Mouse (Mus musculus): ENCODE measurements around the gene Gnaq.

Gene Gnaq

DNA sequence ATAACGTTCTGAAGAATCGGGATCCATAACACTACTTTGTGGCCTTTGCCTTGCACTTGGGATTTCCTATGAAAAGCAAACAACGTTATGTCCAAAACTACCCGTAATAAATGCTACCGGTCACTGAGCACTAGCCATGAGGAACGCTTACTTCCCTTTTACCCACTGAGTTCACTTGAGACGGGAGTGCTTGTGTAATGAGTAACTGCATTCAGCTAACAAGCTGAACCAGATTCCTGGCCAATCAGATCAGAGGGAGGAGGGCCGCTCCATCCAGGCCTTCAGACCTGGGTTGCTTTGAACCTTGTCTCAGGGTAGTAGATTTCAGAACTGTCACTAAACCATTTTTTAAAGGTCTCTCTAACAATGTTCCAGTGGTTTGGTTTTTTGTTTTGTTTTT, 193.3 kb downstream of the Gnaq start:
- no peak for DNase-seq

DNA sequence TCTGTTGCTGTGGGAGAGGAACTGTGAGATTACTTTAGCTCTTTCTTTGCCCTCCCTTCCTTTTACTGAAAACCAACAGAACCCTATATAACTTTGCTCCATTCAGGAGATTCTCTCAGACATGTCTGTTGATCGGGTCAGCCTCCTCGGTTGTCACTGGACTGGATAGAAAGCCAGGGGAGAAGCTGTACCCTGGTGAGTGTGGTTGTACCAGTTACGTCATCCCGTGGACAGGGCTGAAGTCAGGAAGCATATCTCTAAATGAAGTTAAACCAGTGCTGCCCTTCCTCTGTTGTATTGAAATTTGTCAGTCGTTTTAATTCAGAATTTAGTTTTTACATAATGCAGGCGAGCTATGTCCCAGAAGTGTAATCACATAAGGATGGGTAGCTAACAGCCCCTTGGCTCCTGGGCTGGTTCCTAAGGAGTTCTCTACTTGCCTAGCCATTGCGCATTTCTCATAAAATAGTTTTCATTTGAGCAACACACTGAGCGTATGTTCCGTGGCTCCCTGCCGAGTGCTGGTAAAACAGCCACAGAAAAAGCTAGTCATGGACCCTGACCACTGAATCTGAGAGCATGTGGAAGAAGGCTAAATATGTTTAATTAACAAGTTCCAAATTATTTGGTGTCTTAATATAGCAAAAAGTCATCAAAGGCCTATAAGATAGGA, 194.9 kb downstream of the Gnaq start:
- DNase-seq, result no peak

DNA sequence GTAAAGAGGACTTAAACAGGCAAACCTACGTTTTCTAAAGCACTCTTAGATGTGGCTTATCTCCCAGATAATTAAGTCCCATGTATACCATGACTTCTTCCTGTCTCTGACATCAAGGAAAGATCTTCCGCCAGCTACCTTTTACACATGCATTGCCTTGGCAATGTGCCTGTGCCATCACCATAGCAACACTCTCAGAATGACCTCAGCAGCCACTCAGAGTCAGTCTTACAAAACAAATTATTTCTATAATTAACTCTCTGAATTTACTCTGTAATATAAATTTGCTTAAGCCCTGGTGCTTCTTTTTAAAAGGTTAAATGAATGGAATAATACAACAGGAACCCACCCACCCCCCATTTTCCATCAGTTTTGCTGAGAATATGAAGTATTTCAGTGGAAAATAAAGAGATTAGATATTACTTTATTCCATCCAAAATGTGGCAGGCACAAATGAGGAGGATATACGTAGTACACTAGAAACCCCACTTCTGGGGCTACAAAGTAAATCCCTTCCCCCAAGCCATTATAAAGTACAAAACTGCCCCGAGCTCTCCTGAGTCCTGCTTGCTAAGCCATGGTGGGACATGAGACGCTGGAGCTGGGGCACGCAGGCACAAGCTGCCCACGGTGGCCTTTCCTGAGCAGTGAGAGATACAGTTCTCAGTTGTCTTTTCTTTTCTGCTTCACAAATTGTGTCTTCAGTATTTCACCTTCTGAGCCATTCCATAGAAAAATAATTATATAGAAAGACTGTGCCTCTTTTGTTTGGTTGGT, 195.6 kb downstream of the Gnaq start:
- DNase-seq, result peak; percentile 17

DNA sequence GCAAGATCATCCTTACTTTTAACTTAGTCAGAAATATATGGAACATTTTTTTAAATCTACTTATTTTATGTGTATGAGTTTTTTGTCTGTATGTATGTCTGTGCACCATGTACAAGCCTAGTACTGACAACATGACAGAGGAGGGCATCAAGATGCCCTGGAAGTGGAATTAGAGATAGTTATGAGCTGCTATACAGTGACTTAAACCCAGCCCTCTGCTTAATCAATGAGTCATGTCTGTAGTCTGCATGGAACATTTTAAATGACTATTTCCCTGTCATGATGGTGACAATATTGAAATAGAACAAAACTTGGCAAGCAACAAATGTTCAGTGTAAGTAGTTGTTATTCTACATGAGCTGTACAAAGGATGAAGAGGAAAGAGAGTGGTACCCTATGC, 196.4 kb downstream of the Gnaq start:
- DNase-seq, result no peak

DNA sequence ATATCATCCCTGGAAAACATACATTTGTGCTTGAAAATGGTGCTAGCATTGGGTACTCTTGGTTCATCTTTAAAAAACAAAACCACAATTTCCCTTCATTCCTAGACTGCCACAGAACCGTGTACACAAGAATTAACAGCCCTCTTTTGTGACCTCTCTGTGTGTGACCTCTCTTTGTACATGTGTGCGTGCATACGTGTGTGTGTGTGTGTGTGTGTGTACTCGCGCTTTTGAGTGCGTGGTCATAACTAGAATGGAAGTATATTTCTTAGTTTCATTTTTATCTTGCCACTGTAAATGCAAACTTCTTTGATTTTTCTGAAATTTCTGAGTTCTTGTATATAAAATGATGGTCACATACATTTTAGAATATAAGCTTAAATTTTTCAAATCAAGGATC, 197.0 kb downstream of the Gnaq start:
- no peak for DNase-seq

DNA sequence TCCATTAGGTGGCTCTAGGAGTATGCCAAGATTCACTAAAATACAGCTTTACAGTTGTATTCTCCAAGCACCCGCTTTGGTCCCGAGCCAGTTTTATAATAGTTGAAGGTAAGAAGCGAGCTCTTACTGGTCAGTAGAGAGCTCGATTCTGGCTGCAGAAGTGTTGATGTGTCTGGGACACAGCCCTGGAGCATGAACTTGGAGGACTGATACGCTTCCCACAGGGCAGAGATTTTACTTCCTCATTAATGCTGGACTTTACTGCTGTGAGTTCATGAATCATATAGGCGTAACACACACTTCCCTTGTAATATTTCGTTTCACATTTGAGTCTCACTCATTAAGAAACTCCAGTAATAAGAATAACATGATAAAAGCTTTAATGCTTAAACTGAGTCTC, 197.5 kb downstream of the Gnaq start:
- no peak for DNase-seq

DNA sequence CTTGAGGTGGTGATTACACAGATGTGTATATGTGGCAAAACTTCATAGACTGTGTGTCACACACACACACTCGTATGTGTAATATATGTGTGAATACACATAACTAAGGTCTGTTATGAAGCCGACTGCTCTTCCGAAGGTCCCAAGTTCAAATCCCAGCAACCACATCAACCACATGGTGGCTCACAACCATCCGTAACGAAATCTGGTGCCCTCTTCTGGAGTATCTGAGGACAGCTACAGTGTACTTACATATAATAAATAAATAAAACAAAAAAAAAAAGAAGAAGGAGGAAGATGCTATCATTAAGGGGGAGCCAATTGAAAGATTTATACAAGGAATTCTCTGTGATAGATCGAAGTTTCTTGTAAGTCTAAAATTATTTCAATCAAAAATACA, 198.4 kb downstream of the Gnaq start:
- DNase-seq, result no peak

DNA sequence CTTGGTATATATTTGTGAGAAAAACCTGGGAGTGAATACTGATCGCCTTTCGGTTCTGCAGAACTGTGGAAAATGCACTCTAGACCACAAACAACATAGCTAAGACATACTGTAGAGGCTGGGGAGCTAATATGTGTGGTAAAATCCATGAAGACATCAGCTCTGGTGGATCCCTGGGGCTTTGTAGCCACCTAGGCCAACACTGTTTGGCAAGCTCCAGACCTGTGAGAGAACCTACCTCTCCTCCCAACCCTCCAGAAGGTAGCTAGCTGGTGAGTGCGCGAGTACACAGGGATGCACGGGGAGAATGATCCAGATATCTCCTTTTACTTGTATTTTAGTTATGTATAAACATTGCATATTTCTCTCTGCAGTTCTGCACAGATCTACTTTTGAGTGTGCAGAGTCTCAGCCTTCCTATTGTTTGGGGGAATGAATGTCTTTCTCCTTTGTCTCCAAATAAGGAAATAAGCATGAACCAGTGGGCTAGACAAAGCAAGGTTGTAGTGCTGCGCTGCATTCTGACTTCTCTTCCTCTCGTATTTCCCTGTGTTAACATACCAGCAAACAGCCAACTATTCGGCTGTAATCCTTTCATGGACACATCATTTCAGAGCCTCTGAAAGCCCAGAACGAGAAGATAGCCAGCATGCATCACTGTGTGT, 205.4 kb downstream of the Gnaq start:
- no peak for DNase-seq

DNA sequence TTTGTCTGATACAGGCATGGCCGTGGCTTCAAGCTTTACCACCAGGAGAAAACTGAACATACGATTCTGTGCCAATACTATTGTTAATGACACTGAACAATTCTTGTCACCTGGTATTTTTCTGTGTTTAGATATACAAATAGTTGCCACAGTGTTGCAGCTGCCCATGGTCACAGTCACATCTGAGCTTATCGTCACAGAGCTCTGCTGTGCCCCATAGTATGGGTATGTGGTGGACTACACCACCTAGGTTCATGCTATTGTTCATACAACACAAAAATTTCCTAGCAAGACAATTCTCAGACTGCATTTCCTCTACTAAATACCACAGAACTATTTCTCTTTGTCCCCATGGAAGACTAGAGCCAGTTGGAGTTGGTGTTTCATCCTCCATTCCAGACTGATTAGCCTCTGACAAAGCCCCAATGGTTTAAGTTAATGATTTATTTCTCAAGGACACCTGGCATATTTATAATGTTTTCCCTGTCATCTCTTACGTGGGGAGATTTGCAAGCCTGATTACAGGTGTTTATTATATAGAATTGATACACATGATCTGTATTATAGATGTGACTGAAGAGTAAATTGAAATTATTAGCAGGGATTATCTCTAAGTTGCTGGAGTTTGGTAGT, 207.4 kb downstream of the Gnaq start:
- DNase-seq, result no peak

DNA sequence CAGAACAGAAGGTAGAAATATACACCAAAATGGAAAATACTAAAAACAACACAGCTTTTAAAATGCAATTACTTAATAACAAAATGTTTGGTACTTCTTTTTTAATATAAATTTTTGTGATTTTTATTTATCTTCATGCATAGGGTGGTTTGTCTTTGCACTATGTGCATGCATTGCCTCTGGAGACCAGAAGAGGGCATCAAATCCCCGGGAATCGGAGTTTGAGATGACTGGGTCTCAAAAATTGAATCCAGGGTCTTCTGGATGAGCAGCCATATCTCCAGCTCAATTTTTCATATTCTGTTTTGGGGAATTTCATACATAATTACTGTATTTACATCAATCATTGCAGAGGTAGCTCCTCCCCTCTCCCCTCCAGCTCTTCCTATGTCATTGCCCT, 210.1 kb downstream of the Gnaq start:
- peak; percentile 28 for DNase-seq

DNA sequence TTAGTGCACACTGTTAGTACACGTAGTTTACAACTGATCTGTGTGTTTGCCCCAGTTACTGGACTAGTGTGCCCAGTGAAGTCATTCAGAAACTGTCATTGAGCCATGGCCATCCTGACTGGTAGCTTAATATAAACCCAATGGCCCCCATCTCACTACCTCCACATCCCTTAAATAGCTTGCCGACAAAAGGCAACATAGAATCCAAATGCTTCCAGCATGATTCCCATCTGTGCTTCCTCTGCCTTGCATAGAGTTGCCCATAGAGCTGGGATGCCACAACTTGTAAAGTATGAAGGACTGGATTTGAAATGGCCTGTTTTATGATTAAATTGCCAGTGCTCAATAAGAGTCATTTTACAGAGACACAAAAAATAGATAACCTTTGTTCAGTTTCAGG, 212.9 kb downstream of the Gnaq start:
- no peak for DNase-seq

DNA sequence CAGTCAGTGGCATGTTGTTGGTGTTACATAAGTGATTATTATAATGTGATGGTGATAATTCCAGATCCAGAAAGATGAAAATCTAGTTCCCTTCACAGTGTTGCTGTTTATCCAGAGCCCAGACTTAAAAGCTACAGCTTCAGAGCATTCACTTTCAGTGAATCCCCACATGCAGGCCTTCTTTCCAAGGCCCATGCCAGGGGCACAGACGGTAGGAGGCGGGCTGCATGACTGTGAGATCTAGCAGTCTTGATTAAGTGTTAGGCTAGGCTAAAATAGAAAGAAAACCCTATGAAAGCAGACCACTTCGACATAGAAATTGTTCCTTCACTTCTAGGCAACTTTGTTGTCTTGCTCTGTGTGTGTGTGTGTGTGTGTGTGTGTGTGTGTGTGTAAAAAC, 214.4 kb downstream of the Gnaq start:
- no peak for DNase-seq

DNA sequence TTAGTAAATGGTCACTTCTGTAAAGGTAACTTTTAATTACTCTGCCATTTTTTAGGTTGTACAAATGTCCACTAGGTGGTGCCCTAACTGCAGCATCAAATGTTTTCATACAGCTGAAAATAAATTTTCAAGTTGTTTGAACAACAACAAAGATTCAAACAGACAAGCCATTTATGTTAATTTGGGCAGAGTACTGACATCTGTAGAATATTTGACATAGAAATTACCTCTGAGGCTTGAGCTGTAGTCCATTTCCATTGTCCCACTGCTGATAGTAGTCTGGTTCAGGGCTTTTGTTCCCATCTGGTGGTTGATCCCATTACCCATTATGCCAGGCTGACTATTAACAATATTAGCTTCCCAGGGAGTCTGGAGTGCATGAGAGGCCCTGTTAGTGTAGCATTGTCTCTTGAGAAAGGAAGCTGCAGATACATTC, 221.1 kb downstream of the Gnaq start:
- no peak for DNase-seq

DNA sequence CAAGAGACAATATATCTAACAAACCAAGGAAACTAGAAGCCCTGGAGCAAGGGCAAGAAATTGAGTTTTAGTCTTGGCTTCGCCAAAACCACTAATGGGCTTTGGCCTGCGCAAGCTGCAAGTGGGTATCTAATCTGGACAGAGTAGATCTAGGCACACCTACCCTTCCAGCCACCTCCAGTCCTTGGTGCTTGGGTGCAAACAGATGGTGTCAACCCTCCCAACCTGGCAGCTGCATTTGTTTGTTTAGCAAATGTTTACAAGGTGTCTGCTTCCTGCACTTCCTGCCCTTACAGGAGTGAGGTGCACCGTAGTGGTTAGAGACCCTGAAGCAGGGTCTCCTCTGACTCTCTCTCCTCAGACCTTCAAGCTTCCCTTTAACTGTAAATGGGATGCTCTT, 225.5 kb downstream of the Gnaq start:
- DNase-seq, result no peak

DNA sequence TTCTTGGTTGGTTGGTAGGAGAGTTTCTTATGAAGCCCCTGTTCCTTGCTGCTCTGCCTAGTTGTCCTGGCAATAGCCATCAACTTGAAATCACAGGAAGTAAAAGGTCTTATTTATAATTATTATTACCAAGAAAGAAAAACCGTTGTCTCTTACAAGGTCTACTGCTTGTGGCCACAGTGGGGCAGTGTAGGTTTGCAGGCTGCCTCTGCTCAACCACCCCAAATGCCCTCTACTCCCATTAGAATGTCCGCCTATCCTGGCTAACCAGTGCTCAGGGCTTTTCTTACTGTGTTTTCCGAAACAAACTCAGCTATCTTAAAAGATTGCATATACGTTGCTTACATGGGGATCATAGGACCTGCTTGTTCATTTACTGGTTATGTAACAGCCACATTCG, 226.3 kb downstream of the Gnaq start:
- peak; percentile 45 for DNase-seq

DNA sequence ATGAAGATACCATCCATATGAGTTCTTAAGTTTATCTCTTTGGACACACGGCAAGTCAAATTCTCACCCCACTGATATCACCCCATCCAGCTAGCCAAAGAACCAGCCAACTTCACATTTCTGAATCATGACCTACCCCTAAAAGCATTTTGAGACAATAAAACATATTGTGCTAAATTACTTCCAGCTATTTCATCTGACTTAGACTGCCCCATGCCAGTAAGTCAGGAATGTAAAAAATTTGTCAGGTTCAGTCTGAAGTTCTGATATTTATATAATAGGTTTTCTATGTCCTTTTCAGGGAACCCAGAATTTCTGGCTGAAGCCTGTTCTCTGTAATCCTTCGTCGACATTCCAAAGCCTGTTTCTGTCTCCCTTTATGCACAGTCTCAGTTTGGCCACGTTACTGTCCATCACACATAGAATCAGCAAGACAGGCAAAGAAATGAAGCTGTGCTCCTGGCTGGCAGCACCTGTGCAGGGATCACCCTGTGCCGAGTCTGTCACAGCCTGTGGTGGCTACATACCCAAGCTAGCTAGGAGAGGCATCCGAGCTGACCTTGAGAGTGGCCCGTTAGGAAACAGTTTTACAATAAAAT, 233.9 kb downstream of the Gnaq start:
- no peak for DNase-seq

DNA sequence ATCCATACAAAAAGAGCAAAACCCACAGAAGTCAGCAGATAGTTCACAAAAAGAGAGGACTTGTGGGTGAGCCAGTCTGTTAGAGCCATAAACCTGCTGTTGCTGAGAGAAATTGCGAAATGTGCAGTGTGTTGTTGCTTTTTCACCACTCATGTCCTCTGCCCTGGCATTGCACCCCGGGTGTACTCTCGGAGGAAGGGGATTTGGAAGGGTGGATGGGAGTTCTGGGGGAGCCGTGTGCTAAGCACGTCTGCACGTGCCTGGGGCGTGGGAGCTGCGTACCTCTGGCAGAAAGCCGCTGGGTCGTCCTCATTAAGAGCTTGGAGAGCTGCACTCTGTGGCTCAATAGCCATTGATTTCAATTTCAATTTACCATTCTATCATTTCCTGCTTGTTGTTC, 234.6 kb downstream of the Gnaq start:
- DNase-seq, result no peak

DNA sequence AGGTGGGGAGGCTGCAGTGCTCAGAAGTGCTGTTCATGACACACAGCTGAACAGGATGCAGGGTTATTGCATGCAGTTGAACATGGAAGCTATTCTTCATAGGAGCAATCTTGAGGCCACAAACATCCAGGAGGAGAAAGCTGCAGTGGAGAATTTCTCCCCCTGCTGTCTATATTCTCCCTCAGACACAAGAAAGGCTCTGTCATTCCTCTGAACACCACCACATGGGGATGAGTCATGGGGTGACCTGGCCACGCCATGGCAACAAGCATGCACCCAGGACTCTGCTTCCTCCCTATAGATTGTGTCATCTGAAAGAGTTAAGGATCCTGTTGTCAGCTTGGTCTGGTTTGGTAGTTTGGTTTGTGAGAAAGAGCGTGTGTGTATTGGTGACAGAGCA, 239.0 kb downstream of the Gnaq start:
- no peak for DNase-seq

DNA sequence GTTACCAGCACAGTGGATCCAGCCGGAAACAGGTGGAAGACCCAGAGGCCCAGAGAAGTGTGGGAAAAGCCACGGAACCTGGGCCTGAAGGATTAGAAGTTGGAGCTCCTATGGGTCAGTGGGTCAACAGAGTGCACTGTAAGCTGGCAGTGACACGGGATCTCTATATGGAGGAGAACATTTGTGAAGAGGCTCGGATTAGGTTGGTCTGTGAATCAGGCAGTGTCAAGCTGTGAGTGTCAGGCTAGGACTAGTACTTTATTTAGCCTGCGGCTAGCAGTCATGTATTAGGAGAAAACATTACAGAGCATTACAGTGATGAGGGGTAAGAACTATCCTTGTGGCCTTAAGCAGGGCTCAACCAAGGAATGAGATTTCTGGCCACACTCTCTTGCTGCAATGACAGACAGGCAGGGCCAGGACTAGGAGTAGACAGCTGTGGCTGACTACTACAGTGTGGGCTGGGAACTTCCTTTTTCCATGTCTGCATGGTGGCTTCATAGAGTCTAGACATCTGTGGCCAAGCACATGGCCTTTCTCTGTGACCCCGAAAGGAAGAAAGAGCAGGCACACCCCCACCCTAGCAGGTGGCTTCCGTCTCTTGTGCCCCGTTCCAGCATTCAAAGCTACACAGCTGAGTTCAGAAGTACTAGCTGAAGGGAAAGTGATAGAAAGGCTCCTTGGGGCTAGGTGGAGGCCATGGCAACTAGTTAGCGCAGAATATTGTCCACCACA, 240.3 kb downstream of the Gnaq start:
- peak; percentile 73 for DNase-seq

DNA sequence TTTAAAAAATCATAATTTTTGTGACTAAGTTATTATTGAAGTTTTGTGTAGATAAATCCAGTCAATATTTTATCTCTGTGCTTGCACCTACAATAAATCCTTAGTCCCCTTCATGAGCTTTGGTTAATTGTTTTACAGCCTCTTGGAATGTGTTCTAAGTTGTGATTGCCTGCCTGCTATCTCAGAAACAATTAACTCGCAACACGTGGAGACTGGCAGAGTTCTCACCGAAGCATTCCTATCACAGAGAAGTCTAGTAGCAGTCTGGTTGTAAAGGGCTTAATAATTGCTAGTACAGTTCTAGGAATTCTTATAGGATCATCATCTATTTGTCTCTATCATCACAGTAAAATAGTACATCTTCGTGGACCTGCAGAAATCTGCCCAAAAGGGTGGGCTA, 243.2 kb downstream of the Gnaq start:
- DNase-seq, result no peak

DNA sequence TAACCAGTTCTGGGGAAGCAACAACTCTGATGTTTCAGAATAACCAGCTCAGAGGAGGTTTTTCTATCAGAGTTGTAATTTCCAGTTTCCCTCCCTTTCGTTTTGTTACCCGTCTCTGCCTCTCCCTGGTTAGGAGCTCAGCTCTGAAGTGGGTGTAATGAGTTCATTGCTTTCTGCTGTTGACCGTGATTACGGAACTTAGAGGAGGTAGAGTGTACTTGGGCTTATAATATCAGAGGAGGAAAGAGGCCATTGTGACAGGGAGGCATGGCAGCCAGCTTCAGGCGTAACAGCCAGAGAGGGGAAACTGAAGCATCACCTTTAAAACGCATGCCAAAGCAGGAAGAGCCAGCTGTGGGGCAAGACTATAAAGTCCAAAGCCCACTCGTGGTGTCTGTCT, 245.9 kb downstream of the Gnaq start:
- DNase-seq, result no peak

DNA sequence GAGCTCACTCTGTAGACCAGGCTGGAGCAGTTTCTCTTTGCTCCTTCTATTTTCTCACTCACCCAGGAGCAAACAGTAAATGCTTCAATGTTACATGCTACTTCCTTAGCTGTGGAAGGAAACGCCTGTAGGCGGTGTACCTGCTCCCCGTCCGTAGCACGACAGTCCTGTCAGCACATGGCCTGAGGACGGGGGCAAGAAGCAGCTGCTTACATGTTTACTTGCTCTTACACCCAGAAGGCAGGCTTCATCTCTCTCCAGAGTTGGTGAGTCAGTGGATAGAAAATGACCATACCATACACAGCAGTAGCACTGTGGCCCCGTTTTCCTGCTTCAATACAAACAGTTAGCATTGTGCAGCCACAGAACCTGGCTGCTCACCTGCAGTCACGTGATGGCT, 247.1 kb downstream of the Gnaq start:
- DNase-seq, result no peak

DNA sequence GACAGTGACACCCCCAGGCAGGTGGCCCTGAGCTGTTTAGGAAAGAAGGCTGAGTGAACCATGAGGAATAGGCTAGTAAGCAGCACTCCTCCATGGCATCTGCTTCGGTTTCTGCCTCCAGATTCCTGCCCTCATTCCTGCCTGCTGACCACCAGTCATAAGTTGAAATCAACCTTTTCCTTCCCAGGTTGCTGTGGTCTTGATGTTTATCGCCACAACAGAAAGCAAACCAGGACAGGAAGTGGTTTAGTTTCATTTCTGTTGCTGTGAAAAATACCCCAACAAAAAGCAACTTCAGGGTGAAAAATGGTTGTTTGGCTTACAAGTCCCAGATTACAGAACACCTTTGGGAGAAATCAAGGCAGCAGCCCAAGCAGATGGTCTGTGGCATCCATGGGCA, 249.8 kb downstream of the Gnaq start:
- no peak for DNase-seq

Data from thymus, postnatal 4 days (tissue).